Mouse (Mus musculus): ENCODE results near the gene Furin. TPM values are rescaled to one million over a fixed set of nuclear protein-coding genes. Genes with fewer than 3 reads are reported as not detected.
A peak's percentile ranks its signal among the peaks of the same experiment; 100 is the strongest.

Gene Furin
- total RNA-seq (2022), result 10 to 100 TPM; 36.1 to 43.8 (median 39.7) TPM

DNA sequence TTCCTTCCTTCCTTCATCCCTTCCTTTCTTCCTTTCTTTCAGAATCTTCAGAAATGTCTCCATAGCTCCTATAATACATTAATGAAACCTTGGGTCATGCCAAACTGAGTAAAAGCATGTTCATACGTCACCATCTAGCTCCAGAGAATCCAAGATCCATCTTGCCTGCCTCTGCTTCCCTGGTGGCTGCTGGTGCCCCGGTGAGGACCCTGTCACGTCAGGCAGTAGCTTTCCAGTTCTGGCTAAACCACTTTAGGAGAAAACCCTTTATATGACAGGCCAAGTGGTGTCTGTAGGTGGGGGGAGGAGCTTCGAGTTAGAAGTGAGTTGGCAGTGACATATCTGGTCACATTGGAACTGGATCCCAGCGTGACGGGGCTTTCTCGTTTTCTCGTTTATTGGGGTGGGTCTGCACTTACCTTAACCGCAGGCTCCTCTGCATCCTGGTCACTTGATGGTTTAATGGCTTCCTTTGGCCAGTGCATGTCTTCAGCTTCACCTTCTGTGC lies at the start of gene Furin:
Gene Furin, minus strand, starts transcription at position 249 of the 508 bp plus-strand sequence.
- DNase-seq (ENCODE audit: low spot score in 2 of 2), result no peak

DNA sequence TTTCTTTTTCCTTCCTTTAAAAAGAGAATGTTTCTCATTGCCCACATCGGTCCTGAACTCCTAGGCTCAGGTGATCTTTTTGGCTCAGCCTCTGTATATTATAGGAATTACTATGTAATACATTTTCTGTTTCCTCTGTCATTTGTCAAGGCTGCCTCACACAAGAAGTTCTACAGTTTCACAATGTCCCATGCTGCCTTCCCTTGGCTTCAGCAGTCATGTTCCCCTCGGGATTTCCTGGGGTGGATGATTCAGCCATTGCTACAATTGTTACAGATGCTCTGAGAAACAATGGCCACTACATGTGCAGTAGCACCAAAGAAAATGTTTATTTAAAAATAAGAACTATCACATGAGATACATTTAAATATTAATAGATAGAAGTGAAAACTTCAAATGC lies 49.5 kb upstream of the Furin start:
- no peak for DNase-seq (ENCODE audit: low spot score in 2 of 2)

DNA sequence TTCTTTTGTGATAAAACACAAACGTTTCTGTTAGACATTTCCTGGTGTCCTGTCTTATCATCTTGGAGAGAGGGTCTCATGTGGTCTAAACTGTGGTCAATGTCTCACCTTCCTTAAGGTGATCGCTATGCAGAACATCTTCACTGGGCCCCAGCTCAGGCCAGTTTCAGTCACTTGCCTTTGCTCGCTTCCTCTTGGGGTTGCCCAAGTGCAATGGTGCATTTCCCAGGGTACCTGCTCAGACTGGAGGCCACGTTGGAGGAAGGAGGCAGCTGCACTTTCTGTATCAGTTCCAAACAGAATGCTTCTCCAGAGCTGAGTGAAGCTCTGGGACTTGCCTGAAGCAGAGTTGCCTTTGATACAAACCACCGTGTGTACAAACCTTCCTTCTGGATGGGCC lies 48.8 kb upstream of the Furin start:
- DNase-seq (ENCODE audit: low spot score in 2 of 2), result no peak

DNA sequence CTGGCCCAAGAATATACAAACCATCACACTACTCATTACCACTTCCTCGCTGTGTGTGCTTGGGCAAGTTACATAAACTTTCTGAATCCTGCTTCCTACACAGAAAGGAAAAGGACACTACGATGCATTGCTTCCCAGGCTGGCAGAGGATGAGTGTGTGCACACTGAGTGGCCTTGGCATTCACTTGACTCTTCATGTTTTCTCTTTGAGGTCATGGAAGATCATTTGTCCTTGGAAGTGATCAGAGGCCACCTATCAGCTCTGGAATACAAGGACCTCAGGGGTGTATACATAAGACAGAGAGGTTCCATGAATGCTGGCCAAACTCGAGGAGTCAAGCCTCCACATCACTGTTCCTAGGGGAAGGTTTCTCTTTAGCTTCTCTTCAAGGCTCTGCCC lies 47.9 kb upstream of the Furin start:
- DNase-seq (ENCODE audit: low spot score in 2 of 2), result no peak

DNA sequence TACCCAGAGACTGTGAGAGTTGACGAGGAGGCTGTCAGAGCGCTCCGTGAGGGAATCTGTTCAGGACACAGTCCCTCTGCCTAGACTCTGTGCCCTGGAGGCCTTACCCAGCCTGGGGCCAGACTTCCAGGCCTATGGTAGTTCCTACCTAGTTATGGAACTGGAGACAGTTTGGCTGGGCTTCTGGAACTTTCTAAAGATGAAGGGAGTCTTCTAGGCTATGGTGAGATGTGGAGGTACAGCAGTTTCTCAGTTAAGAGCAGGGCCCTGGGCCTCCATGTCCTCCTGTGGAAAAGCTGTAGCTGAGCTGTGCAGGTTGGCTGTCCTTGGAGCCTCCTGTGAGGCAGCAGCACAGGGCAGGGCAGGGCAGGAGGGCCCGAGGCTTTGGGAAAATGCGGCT lies 47.0 kb upstream of the Furin start:
- no peak for DNase-seq (ENCODE audit: low spot score in 2 of 2)

DNA sequence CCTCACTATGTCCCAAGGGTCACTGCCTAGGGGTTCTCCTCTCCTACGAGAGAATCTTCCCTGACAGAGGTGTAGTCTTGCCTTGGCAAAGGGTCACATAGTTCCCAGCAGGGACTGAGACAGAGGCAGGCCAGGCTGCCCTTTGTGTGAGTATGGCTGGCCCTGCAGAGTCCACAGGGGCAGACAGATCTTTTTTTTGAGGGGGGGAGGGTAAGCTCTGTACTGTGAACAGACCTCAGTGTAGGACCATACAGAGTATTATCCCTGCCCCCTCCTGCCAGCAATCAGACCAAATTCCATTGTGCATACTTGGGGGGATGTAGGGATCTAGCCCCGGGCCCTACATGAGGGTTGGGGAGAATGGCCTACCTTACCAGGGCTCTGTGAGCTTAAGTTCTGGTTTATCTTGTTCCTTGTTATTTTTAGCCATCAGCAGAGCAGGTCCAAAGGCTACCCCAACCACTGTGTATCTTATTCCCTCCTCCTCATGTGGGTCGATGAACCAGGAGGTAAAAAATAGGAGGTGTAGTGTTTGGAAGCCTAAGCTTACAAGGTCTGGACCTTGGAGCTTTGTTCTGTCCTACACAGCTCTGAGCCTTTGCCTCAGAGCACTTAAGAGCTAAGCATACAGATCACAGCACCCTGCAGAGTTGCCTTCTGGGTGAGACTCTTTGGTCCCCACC lies 46.5 kb upstream of the Furin start:
- no peak for DNase-seq (ENCODE audit: low spot score in 2 of 2)

DNA sequence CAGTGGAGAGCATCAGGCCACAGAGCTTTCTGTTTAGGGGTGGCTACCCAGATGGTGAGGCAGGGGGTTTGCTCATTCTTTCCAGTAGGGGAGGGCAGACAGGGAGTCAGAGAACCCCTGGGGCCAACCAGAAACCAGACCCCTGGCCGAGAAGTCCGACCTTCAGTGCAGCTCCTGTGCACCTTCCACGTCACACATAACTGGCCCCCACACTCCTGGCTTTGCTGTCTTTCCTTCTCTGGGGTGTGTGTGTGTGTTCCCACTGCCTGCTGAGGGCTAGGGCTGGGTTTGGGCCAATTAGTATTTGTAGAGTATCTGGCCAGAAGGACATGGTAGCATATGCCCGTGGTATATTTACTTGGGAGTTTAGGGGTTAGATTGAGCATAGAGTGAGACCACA lies 45.1 kb upstream of the Furin start:
- DNase-seq (ENCODE audit: low spot score in 2 of 2), result no peak

DNA sequence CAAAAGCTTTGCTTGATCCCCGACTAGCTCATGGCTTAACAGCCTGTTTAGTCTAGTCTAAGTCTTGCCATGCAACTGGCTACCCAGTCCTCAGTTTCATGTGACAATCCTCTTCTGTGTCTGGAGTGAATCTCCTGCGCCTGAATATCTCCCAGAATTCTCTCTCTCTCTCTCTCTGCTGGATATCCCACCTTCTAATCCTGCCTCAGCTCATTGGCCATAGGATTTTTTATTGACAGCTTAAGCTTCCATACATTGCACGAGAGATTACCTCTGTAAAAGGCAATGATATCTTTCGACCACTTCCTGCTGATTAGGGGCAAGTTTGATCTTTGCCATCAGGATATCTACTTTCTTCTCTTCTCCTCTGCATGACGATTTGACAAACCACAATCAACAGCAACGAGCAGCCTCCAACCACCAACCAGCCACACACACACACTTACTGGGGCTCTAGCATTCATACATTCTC lies 44.4 kb upstream of the Furin start:
- no peak for DNase-seq (ENCODE audit: low spot score in 2 of 2)

DNA sequence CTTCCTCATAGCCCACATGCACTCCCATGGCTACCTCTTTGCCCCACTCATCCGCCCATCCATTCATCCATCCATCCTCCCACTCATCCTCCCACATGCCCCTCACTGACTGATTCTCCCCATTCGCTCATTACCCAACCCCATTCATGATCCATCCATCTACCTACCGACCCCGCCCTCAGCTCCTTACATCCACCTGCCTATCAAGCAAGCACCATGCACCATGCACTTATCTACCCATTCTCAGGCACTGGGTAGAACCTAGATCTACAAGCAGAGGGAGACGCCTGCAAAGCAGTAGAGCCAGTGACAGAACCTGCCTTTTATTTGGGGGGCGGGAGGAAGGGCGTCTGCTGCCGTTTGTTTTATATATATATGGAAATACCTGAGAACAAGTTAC lies 42.1 kb upstream of the Furin start:
- no peak for DNase-seq (ENCODE audit: low spot score in 2 of 2)

DNA sequence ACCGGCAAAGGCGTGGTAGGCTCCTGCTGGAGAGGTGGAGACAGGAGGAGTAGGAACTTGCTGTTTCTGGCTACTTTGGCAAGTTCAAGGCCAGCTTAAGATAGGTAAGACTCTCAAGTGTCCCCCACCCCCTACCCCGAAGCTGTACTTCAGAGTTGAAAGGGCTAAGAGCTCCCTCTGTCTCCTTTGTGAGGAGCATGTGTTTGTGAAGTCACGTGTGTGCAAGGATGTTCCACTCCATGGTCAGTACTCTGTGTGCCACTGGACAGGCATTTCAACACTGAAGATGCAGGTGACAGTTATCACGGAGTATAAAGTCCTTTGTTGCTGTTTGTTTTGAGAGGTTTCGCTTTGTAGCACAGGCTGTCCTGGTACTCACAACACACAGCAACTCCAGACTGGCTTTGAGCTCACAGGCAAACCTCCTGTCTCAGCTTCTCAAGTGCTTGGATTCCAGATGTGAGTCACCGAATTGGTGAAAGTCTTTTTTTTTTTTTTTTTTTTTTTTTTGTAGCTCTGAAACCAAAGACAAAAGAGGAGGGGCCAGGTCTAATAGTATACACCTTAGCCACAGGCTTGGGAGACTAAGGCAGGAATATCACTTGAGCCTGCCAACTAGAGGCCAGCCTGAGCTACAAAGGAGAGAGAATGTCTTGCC lies 41.1 kb upstream of the Furin start:
- no peak for DNase-seq (ENCODE audit: low spot score in 2 of 2)

DNA sequence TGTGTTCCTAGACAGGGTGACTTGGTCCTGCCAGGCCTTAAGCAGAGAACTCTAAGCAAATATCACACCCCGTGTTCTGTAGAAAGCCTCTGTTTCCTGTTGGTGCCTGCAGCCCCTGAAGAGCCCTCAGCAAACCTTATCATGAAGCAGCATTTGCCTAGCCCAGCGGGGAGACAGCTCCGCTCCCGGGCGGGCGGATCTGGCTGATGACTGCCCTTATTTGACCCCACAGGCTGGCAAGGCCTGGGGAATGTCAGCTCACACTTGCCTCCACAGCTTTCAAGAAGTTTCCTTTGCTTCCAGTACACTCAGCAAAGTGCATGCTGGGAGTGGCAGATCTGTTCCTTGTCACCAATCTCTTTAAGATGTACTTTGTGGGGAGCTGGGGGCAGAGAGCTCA lies 40.3 kb upstream of the Furin start:
- no peak for DNase-seq (ENCODE audit: low spot score in 2 of 2)

DNA sequence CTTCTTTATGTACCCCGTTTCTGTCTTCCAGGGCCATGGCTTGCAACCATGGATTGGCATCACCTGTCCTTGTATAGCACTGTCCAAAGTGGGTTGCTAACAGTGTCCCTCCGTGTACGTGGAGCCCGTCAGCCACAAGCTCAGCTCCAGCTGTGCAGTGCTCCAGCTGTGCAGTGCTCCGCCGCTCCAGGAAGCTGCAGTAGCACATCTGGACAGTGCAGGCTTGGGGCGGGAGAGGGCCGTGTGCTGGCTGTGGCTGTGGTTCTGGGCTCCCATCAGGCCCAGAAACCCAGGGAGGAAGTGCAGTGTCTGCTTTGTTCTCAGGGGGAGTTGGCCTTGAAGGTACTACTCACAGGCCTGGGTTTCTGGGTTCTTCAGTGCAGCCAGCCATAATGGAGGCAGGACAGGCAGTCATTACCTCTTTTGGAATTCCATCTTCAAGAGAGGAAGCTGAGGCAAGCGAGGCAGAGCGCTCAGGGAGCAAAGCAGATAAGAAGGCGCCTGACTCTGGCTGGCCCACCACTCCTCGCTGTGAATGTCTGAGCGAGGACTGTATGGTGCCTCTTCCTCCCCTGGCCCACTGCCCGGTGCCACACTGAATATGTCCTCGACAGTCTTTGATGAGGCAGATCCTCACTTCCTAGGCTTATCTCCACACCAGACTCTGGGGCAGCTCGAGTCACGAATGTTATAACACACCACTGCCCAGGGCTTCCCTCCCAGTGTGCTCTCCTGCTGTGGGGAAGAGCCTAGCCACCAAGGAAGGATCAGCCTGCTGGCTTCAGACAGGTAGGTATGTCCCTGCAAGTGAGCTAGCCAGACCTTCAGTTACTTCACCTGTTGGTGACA lies 39.4 kb upstream of the Furin start:
- DNase-seq (ENCODE audit: low spot score in 2 of 2), result no peak

DNA sequence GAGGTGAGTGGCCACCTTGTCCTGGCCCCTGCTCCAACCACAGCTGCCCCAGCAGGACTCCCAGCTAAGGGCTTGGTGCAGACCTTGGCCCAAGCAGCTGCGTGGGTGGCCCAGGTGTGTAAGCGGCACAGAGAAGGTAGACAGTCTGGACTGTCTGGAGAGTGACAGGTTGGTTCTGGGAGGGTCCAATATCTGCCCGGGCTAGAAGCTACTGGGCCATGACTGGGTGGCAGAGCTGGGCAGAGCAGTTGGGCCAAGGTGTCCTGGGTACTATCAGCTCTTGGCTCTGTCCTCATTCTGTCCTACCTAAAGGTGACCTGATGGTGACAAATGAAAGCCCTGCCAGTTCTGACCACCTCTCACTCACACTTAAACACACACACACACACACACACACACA lies 37.9 kb upstream of the Furin start:
- no peak for DNase-seq (ENCODE audit: low spot score in 2 of 2)

DNA sequence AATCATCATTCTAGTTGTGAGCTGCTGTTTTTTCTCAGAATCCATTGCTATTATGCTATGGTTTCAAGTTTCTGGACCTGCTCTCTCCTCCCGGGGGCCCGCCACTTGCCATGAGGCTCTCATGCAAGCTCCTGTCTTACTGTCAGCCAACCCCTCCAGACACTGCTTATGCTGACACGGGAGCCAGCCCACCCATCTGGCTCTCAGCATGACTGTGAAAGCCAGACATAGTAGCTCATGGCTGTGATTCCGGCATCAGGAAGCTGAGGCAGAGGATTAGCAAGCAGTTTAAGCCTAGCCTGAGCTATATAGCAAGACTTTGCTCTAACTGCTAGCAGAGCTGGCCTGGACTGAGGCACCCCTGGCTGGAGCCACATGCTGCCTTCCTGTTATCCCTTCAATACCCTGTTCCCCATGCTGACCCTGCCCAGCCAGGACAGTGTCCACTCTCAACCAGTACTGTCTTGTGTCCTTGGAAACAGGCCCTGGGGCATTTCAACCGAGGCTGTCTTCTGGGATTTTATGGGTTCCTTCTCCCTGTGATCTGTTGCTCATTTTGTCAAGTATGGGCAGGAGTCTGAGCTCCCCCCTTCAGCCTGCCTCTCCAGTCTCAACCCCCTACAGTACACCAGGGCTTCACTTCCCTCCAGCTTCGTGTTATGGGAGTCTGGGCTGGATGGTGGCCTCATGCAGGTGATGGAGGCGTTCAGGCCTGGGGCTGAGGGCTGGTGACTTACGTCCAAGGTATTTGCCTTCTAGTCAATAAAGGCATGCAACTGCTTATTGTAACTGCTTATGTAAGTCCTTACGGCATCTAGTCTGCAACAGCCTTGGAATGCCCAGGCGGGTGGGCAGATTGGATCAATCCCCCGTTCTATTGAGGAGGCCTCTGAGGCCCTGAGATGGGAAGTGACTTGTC lies 37.0 kb upstream of the Furin start:
- no peak for DNase-seq (ENCODE audit: low spot score in 2 of 2)

DNA sequence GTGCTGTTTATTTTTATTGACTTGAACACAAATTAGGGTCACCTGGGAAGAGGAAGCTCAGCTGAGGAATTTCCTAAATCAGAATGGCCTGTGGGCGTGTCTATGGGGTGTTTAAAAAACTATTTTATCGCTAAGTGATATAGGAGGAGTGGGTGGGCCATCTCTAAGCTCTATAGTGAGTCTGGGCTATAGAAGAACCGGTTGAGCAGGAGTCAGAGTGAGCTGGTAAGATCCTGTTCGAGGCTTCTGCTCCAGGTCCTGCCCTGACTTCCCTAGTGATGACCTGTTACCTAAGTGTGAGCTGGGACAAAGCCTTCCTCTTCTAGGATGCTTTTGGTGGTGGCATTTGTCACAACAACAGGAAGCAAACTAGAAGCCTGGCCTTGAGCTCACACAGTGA lies 35.4 kb upstream of the Furin start:
- no peak for DNase-seq (ENCODE audit: low spot score in 2 of 2)

DNA sequence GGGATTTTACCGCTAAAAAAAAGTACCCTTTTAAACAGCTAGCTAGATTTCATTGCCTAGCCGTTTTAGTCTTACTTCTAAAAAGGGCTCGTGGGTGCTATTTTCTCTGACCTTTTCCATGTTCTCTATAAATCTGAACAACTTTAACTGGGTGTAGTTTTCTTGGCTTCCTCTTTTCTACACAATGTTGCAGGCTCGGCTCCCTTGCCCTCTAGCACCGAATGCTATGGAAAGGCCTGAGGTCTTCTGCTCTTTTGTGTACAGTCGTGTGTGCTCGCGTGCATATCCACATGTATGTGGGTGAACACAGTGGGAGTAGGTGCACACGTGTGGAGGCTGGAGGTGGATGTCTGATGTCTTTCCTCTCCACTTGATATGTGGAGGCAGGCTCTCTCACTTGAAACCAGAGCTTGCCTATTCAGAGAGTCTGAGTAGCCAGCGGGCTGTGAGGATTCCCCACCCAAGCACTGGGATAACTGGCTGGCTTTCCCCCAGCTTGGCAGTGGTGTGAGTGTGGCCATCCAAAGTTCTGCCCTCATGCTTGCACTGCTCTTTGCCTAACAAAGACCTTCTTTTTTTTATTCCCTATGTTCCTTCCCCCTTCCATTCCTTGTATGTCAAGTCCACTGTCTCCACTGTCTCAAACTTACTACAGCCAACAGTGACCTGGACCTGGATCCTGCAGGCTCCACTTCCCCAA lies 34.7 kb upstream of the Furin start:
- DNase-seq (ENCODE audit: low spot score in 2 of 2), result peak in 1 of 2 experiments; percentile 21

DNA sequence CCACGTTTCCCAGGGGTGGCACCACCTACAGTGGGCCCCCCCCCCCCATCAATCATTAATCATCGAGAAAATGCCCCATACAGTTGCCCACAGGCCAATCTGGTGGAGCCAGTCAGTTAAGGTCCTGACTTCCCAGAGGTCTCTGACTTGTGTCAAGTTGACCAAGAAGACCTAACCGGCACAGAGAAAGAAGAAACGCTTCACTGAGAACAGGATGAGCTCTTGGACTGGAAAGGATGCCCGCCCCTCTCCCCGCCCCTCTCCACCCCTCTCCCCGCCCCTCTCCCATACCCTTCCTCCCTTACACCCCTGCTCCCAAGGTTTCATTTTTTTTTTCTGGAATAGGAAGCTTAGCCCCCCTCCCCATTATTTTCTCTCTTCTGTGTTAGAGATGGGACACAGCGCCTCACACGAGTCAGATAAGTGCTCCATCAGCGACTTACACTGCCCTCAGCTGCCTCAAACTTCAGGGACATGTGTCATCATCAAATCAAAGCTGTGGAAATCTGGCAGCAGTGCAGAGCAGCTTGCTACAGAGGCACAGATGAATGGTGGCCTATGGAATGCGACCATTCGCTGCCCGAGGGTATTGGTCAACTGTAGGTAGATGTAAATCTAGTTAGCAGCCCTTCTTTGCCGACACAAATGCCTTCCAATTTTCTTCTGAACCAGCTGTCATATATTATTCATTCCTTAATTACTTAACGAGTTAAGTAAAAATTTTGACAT lies 34.0 kb upstream of the Furin start:
- DNase-seq (ENCODE audit: low spot score in 2 of 2), result no peak

DNA sequence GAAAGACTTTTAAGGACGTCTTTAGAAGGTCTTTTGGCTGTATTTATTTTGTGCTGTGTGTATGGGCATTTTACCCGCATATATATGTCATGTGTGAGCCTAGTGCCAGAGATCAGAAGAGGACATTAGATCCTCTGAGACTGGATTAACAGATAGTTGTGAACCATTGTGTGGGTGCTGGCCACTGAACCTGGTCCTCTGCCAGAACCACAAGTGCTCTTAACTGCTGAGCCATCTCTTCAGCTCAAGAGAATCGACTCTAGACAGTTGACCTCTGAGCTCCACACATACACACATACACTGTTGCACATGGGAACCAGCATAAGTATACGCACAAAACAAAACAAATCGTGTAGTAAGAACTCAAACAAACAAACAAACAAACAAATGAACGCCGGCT lies 31.3 kb upstream of the Furin start:
- no peak for DNase-seq (ENCODE audit: low spot score in 2 of 2)

DNA sequence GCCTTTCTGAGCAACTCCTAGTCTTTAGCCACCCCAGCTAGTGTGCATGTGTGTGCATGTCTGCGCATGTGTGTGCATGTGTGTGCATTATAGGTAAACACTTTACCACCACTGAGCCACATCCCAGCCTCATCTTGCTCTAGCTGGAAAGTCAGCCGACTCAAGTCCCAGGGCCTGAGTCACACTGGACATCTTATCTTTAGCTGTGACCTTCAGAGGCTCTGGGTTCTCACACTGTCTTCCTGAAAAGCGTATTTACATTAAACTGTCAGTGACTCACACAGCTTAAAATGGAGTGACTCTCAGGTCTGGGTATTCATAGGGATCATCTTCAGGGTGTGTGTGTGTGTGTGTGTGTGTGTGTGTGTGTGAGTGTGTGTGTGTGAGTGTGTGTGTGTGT lies 30.4 kb upstream of the Furin start:
- DNase-seq (ENCODE audit: low spot score in 2 of 2), result no peak

DNA sequence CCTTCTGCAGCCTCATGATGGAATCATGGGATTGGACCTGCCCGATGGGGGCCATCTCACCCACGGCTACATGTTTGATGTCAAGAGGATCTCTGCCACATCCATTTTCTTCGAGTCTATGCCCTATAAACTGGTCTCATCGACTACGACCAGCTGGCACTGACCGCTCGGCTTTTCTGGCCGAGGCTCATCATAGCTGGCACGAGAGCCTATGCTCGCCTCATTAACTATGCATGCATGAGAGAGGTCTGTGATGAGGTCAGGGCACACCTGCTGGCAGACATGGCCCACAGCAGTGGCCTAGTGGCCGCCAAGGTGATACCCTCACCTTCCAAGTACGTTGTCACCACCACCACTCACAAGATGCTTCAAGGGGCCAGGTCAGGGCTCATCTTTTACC lies 24.4 kb upstream of the Furin start:
- no peak for DNase-seq (ENCODE audit: low spot score in 2 of 2)
